Mouse (Mus musculus): ENCODE data around the gene Zbtb20.

- TF ChIP-seq CTCF (IDR thresholded peaks at IDR 0.05) (no peak), EP300 (IDR thresholded peaks at IDR 0.05) (no peak)
Measured at GRCm38 (mm10) chr16:42947016-42947415, 71.3 kb downstream of the Zbtb20 start.
